Comparison of ENCODE assay signal across 12 mouse cellular contexts in genomic region chr9:101348771-101349170, GRCm38 (mm10).
A peak's percentile ranks its signal among the peaks of the same experiment; 100 is the strongest.
DNase-seq lines count a peak whose midpoint lies in the region.
"Had no signal": no experiment of that assay in that cellular context is flagged by ENCODE, and none has a peak within 500 bp of the region (broad histone marks: within the 10 kb centered on the region; RNA-seq: fewer than 3 reads in every experiment).

No protein-coding gene starts in this region.

- intact Hi-C loops in left cerebral cortex, postnatal 4 days (cut with DNase I) = no loop called here
- intact Hi-C loops in left cerebral cortex, postnatal 36 days (cut with DNase I) = no loop called here

- DNase-seq in cerebellum, postnatal 14 days = peak; percentile 40 to 56
- DNase-seq in cerebellum, adult 8-10 months = no peak
- DNase-seq in left cerebral cortex, postnatal 4 days = peak; percentile 32
- no peak for DNase-seq in left cerebral cortex, postnatal 36 days (ENCODE audit: low spot score in 2 of 2)
- DNase-seq: adrenal gland, adult 2 months; adrenal gland, postnatal 10 days; adrenal gland, postnatal 25 days; cerebellum, adult 11 months; cerebellum, adult 18-20 months; cerebellum, adult 9-10 months; cerebellum, postnatal 36 days; embryo, embryonic 11 days had no signal

Comparison
In these comparisons a context has a peak if more than half of its experiments do, and no peak if none do; other contexts are left out.
1. DNase-seq: peak in cerebellum, postnatal 14 days (2 of 2) and left cerebral cortex, postnatal 4 days (single experiment); none in cerebellum, adult 8-10 months (single experiment) and left cerebral cortex, postnatal 36 days (0 of 2).